Mouse (Mus musculus) kidney, postnatal 14 days (tissue): ENCODE results near the gene Samhd1.
"Not testable (repeated sequence)": the region's sequence is repeated elsewhere in the genome, so short reads cannot be mapped to it uniquely, and the experiment has no call there.

Source experiments
- DNase-seq: peaks from one replicate; pipeline ENCODE4 v3.0.0; 2022; ENCODE audit warnings: mixed read lengths

Samhd1 gene

GRCm38 (mm10) chr2:157135014-157135413 is at the start of gene Samhd1:
Samhd1 (minus strand) TSS chr2:157135265.
- peak; percentile 97 for DNase-seq

- no peak for DNase-seq
Observed at GRCm38 (mm10) chr2:157178167-157178566, 43.1 kb upstream of the Samhd1 start.

DNA sequence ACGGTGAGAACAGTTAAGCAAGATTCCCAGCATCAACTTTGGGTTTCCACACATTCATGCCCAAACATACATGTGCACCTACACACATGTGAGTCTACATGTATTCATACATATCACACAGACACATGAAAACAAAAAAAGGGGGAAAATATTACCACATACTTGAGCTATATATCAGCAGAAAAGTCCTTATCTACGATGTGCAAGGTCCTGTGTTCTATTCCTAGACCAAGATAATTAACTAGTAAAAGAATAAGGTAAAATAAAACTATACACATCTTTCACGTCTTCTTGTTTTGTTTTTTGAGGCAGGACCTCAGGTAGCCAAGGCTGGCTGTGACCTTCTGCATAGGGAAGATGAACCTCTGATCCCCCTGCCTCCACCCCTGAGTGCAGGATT is 41.2 kb upstream of the Samhd1 start:
- no peak for DNase-seq

DNA sequence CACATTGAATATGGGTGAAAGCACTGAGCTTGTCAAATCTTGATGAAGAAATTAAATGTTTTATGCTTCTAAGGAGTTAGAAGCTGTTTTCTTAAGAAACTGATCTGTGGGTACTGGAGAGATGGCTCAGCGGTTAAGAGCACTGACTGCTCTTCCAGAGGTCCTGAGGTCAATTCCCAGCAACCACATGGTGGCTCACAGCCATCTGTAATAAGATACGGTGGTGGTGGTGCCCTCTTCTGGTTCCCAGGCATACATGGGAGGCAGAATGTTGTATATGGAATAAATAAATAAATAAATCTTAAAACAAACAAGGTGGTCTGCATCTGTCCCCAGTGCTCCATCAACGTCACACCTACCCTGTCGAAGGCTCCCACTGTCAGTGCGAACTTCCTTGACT is 39.4 kb upstream of the Samhd1 start:
- no peak for DNase-seq

GRCm38 (mm10) chr2:157173555-157173954 is 38.5 kb upstream of the Samhd1 start:
- DNase-seq = no peak

DNA sequence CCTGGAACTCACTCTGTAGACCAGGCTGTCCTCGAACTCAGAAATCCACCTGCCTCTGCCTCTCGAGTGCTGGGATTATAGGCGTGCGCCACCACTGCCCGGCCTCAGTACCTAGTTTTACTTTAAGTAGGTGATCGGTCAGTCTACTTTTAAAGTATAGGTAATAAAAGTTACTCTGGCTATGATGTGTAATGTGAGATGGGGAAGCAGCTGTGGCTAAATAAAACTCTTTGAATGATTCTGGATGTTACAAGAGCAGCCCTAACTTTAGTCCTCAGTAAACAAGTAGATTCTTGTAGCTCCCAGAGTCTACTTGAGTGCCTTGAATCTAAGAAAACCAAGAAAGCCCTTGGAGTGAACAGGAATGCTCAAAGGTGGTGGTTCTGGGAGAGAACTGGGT is 37.9 kb upstream of the Samhd1 start:
- DNase-seq = no peak

DNA sequence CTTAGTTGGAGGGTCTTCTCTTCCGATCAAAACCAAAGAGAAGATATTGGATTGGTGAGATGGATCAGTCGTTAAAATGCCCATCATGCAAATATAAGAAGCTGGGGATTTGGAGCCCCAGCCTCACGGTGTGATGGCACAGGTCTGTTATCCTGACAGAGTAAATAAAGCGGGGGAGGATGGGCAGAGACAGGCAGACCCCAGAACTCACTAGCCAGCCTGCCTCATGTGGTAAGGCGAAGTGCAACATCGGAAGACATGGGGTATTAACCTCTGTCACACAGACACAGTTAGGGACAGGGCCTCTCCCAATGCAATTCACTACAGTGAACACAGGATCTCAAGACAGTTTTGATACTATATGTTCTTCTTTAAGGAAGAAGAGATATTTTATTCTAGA is 35.6 kb upstream of the Samhd1 start:
- no peak for DNase-seq

DNA sequence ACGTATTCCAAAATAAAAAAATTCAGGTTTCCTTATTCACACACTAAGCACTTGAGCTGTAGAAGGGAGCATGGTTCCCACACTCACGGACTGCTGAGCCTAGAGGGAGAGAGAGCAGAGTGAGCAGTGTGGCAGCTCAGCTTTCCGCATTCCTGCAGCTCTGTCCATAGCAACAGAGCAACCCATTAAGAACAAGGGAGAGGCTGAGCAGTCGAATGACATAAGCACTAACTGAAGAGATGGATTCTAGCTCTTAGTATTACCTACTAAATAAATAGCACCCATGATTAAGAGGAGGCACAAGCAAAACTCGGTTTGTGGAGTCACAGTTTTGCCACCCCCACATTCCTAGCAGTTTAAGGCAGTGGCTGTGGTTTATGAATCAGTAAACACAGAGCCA is 35.1 kb upstream of the Samhd1 start:
- DNase-seq = peak; percentile 12

GRCm38 (mm10) chr2:157166371-157167080 is 31.5 kb upstream of the Samhd1 start:
- DNase-seq = no peak

DNA sequence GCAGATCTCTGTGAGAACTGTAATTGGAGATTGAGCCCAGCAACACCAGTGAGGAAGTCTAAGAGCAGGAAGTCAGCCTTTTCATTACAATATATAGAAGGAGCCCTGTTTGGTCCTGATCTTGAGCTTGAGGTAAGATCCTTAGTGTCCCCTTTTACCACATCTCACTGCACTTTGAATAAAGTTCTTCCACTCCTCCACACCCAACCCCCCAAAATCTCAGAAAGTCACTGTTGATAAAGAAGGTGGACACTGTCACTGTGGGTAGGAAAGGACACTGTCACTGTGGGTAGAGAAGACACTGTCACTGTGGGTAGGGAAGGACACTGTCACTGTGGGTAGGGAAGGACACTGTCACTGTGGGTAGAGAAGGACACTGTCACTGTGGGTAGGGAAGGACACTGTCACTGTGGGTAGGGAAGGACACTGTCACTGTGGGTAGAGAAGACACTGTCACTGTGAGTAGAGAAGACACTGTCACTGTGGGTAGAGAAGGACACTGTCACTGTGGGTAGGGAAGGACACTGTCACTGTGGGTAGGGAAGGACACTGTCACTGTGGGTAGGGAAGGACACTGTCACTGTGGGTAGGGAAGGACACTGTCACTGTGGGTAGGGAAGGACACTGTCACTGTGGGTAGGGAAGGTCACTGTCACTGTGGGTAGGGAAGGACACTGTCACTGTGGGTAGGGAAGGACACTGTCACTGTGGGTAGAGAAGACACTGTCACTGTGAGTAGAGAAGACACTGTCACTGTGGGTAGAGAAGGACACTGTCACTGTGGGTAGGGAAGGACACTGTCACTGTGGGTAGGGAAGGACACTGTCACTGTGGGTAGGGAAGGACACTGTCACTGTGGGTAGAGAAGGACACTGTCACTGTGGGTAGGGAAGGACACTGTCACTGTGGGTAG is 30.5 kb upstream of the Samhd1 start:
- not testable (repeated sequence) for DNase-seq

GRCm38 (mm10) chr2:157164101-157164500 is 29.0 kb upstream of the Samhd1 start:
- no peak for DNase-seq

- no peak for DNase-seq
Observed at GRCm38 (mm10) chr2:157156079-157156478, 21.0 kb upstream of the Samhd1 start.

DNA sequence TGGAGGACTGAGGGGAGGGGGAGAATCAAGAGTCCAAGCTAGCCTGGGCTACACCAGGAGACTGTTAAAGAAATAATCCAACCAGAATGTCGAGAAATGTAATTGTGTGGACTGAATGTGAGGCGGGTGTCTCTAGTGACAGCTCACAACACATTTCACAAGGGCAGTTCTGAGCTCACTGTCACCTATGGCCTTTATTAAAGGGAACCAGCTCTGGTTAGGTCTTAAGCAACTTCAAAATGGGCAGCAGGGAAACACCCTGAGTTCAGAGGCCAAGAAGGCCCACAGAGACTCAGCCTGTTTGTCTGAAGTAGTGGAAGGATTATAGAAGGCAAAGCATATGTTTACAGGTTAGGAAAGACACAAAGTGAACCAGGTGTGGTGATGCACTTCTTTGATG is 18.2 kb upstream of the Samhd1 start:
- DNase-seq = no peak

- no peak for DNase-seq
Observed at GRCm38 (mm10) chr2:157148417-157148816, 13.4 kb upstream of the Samhd1 start.

DNA sequence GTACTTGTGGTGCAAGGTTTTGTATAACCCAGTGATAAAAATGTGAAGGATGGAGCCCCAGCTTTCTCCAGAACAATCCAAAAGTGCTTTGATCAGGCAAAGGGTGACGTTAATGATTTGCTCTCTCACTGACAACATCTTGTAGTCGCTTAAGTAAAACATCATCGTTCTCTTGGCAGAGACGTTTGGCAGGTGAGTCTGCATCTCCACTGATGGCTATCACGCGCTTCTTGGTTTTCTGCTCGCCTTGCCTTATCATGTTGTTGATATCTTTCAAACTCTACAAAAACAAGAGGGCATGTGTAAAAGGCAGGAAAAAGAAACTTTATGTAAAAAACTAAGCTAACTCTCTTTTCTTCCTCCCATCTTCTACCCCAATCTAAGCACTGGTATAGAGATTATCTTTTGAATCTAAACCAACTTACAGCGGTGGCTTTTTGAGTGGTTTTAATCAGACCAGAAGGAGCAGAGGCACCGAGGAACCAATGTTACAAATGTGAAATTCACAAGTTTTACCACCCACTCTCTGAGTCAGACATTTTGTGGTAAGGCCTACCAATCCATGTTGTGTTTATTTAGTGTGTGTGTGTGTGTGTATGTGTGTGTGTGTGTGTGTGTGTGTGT is 12.4 kb upstream of the Samhd1 start:
- no peak for DNase-seq

- no peak for DNase-seq
Observed at GRCm38 (mm10) chr2:157145173-157145572, 10.1 kb upstream of the Samhd1 start.

GRCm38 (mm10) chr2:157144132-157144531 is 9.1 kb upstream of the Samhd1 start:
- DNase-seq = no peak

DNA sequence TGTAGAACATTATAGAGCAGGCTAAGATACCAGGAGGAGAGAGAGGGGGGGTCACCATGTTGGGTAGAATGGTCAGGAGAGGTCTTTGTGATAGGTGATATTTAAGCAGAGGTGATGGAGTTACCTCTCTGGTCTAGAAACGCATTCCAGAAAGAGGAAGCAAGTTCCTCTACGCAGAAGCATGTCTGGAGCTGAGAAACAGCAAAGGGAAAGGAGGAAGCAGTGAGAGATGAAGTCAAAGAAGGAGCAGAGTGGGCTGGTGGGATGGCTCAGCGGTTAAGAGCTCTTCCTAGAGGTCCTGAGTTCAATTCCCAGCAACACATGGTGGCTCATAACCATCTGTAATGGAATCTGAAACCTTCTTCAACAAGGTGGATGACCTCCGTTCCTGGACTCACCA is 6.9 kb upstream of the Samhd1 start:
- DNase-seq = no peak

DNA sequence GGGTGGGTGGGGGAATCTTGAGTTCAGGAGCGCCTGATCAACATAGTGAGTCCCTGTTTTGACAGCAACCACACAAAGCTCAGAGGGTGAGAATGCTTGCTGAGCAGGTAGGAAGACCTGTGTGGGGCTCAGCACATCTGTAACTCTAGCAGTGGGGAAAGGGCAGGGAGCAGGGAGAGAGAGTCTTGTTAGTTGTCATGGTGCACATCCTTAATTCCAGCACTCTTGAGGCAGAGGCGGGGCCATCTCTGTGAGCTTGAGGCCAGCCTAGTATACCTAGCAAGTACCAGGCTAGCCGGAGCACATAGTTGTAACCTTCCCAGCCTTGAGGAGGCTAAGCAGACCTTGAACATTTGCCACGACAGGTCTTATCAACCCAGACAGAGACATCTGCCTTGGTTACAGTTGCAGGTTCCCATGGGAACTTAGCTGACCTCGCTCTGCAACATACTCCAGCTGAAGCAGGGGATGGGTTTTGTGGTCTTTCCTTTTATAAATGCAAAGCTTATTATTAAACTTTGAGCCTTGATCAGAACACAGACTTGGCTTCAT is 4.3 kb upstream of the Samhd1 start:
- DNase-seq = no peak

DNA sequence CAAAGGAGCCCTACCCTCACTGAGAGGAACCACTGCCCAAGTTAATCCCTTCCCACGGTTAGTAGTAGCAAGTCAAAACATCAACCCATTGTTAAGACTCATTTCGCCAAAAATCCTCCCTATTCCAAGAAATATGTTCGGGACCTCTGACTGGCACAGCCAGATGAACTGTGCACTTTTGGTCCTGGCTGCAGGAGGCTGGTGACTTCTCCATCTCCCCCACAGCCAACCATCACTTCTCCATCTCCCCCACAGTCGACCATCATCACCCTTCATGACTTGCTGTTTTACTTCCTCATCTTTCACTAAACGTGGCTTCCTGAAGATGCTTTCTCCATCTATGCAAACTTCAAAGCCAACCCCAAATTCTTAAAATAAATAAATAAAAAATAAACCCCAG is 3.7 kb upstream of the Samhd1 start:
- DNase-seq = no peak

GRCm38 (mm10) chr2:157137959-157138731 is 3.1 kb upstream of the Samhd1 start:
- no peak for DNase-seq

- DNase-seq = peak; percentile 8
Observed at GRCm38 (mm10) chr2:157136646-157137045, 1.6 kb upstream of the Samhd1 start.

GRCm38 (mm10) chr2:157136176-157136575 is 1.1 kb upstream of the Samhd1 start:
- no peak for DNase-seq
